Mouse (Mus musculus): Measurements from ENCODE around the gene Mrgprd.

GRCm38 (mm10) chr7:145323607-145324006 lies 9.0 kb downstream of the Mrgprd start:
- TF ChIP-seq CTCF (IDR thresholded peaks at IDR 0.05; ENCODE audit: borderline replicate concordance, insufficient read depth, low read depth, low read length) (no peak), POLR2A (IDR thresholded peaks at IDR 0.05; ENCODE audit: borderline replicate concordance, insufficient read depth, low read length) (no peak)
